Mouse (Mus musculus): ENCODE measurements at regions not wholly inside any gene's neighbourhood (a gene's known extent, or its start where the extent isn't known, plus 50 kb on each side); places are given as distances from the start of the nearest gene placed in this dataset.

DNA sequence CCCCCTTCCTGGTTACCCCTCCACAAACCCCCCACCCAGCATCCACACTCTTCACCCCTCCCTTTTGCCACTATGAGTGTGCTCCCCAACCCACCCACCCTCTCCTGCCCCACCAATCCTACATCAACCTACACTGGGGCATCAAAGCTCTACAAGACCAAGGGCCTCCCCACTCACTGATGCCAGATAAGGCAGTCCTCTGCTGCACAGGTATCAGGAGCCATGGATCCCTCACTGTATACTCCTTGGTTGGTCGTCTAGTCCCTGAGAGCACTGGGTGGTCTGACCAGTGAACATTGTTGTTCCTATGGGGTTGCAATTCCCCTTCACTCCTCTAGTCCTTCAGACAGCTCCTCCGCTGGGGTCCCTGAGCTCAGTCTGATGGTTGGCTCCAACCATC, 591.7 kb upstream of the Adgrl4 start:
- TF ChIP-seq CTCF (IDR thresholded peaks at IDR 0.05), result no peak
- TF ChIP-seq POLR2A (IDR thresholded peaks at IDR 0.05; ENCODE audit: insufficient read depth, low read depth, low read length), result no peak

Measured in heart, adult 2 months (tissue).